Mouse (Mus musculus): ENCODE data around the gene Diras1.

GRCm38 (mm10) chr10:81069836-81070235 lies 44.4 kb upstream of the Diras1 start, which contains the start of gene Thop1:
- TF ChIP-seq EP300 (IDR thresholded peaks at IDR 0.05; ENCODE audit: low read depth) (no peak), CTCF (IDR thresholded peaks at IDR 0.05; ENCODE audit: low read depth) (no peak)

All from heart, postnatal 0 days (tissue).